24 mouse cellular contexts compared by ENCODE assay signal in genomic region chr17:73830511-73830910, GRCm38 (mm10). TPM values are rescaled to one million over a fixed set of nuclear protein-coding genes. Genes with fewer than 3 reads are reported as not detected.
DNase-seq lines count a peak whose midpoint lies in the region; ATAC-seq and TF ChIP-seq lines count a peak whose summit lies in the region.
"Had no signal": no experiment of that assay in that cellular context is flagged by ENCODE, and none has a peak within 500 bp of the region (broad histone marks: within the 10 kb centered on the region; RNA-seq: fewer than 3 reads in every experiment).

No protein-coding gene starts in this region.

- H3K9me3 ChIP-seq in kidney, embryonic 15.5 days (replicated peaks), result no peaks in the 10 kb centered on the region
- H3K9me3 ChIP-seq: embryonic facial prominence, embryonic 12.5 days; hindbrain, embryonic 10.5 days; limb, embryonic 15.5 days; liver, embryonic 15.5 days; lung, embryonic 15.5 days; midbrain, embryonic 15.5 days; neural tube, embryonic 12.5 days had no signal

- 81% methylated on average over 1 of the region's 1 CpGs for WGBS in kidney, embryonic 15.5 days

- H3K4me1 ChIP-seq in cortical plate, adult 2 months (ENCODE audit: control insufficient read depth, insufficient read depth, low read length), result peaks cover 6% of the 10 kb centered on the region
- H3K4me1 ChIP-seq in kidney, embryonic 15.5 days, result no peaks in the 10 kb centered on the region
- H3K4me1 ChIP-seq: embryonic facial prominence, embryonic 12.5 days; hindbrain, embryonic 10.5 days; limb, embryonic 15.5 days; liver, embryonic 15.5 days; lung, embryonic 15.5 days; midbrain, embryonic 15.5 days; neural tube, embryonic 12.5 days had no signal

- no peaks in the 10 kb centered on the region for H3K27me3 ChIP-seq in kidney, embryonic 15.5 days
- H3K27me3 ChIP-seq: embryonic facial prominence, embryonic 12.5 days; limb, embryonic 15.5 days; liver, embryonic 15.5 days; lung, embryonic 15.5 days; midbrain, embryonic 15.5 days; neural tube, embryonic 12.5 days had no signal

- H3K36me3 ChIP-seq in kidney, embryonic 15.5 days, result peaks cover 13% of the 10 kb centered on the region
- H3K36me3 ChIP-seq: limb, embryonic 15.5 days; liver, embryonic 15.5 days had no signal

- no peak for ATAC-seq in kidney, embryonic 15.5 days (replicated peaks; ENCODE audit: low FRiP score)
- ATAC-seq: forebrain, postnatal 0 days; intestine, postnatal 0 days; midbrain, embryonic 15.5 days had no signal

- intact Hi-C loops in left cerebral cortex, postnatal 4 days (cut with DNase I), result no loop called here

- H3K4me2 ChIP-seq in kidney, embryonic 15.5 days, result no peak overlapping the region
- H3K4me2 ChIP-seq: embryonic facial prominence, embryonic 12.5 days; heart, embryonic 11.5 days; limb, embryonic 15.5 days; liver, embryonic 15.5 days; lung, embryonic 15.5 days; midbrain, embryonic 15.5 days; neural tube, embryonic 12.5 days had no signal

- DNase-seq in left cerebral cortex, adult 18-20 months (ENCODE audit: low spot score in 2 of 2), result peak; percentile 57 to 75
- no peak for DNase-seq in left cerebral cortex, postnatal 4 days
- DNase-seq in layer of hippocampus, adult 18-20 months (ENCODE audit: low spot score in 2 of 2), result peak; percentile 75 to 84
- peak; percentile 64 to 68 for DNase-seq in layer of hippocampus, postnatal 36 days
- DNase-seq in adrenal gland, postnatal 36 days, result no peak
- no peak for DNase-seq in kidney, postnatal 14 days
- DNase-seq: adrenal gland, adult 2 months; forebrain, postnatal 0 days; gastrocnemius, postnatal 10 days; kidney, postnatal 4 days; lung, postnatal 4 days; thymus, postnatal 25 days had no signal

- H3K27ac ChIP-seq in cortical plate, adult 2 months (ENCODE audit: insufficient read depth, low read length), result 0 out of 2 replicates have a peak overlapping the region, but pooled peaks have one; percentile 58
- H3K27ac ChIP-seq in kidney, embryonic 15.5 days, result no peak overlapping the region
- H3K27ac ChIP-seq: embryonic facial prominence, embryonic 12.5 days; hindbrain, embryonic 10.5 days; limb, embryonic 15.5 days; liver, embryonic 15.5 days; lung, embryonic 15.5 days; midbrain, embryonic 15.5 days; neural tube, embryonic 12.5 days; stomach, postnatal 0 days had no signal

- no peak for TF ChIP-seq POLR2A in cortical plate, adult 2 months (IDR thresholded peaks at IDR 0.05; ENCODE audit: extremely low read depth, insufficient read depth, low read length)

- H3K4me3 ChIP-seq in cortical plate, adult 2 months (ENCODE audit: insufficient read depth, low read length), result no peak overlapping the region
- H3K4me3 ChIP-seq in kidney, embryonic 15.5 days (replicated peaks), result no peak overlapping the region
- H3K4me3 ChIP-seq: embryonic facial prominence, embryonic 12.5 days; hindbrain, embryonic 10.5 days; limb, embryonic 15.5 days; liver, embryonic 15.5 days; lung, embryonic 15.5 days; midbrain, embryonic 15.5 days; neural tube, embryonic 12.5 days had no signal

- no peak for TF ChIP-seq CTCF in cortical plate, adult 2 months (IDR thresholded peaks at IDR 0.05; ENCODE audit: extremely low read depth, insufficient read depth, low read length)

- H3K9ac ChIP-seq in kidney, embryonic 15.5 days, result no peak overlapping the region
- H3K9ac ChIP-seq: embryonic facial prominence, embryonic 12.5 days; forebrain, postnatal 0 days; limb, embryonic 15.5 days; liver, embryonic 15.5 days; lung, embryonic 15.5 days; midbrain, embryonic 15.5 days; neural tube, embryonic 12.5 days had no signal

RNA-seq across cellular contexts. Expression of gene Ehd3, which starts 26.6 kb away (rescaled TPM):
- 10 to 100 TPM; 83.7 to 88.8 TPM for total RNA-seq in left cerebral cortex, adult 18-20 months (2021)
- total RNA-seq in left cerebral cortex, postnatal 4 days (2021), result 10 to 100 TPM; 39.1 to 40.8 TPM
- 50.1 and 56.6 TPM in 2 replicates for polyA plus RNA-seq in cortical plate, adult 2 months (2012; rRNA removed)
- 100 to 1,000 TPM; 138 to 145 TPM for total RNA-seq in layer of hippocampus, adult 18-20 months (2021)
- total RNA-seq in layer of hippocampus, postnatal 36 days (2021), result 100 to 1,000 TPM; 133 to 146 TPM
- polyA plus RNA-seq in kidney, embryonic 15.5 days (2015; fragmentation: Nextera tagmentation; extraction: Ambion mirVana), result 18.2 and 21.3 TPM in 2 replicates
- total RNA-seq in adrenal gland, postnatal 36 days (2021), result 100 to 1,000 TPM in 1 of 2 experiments, 10 to 100 TPM in 1; 59.7 to 127 TPM

Comparison
In these comparisons a context has a peak if more than half of its experiments do, and no peak if none do; other contexts are left out.
1. DNase-seq: peak in left cerebral cortex, adult 18-20 months (2 of 2), layer of hippocampus, adult 18-20 months (2 of 2) and layer of hippocampus, postnatal 36 days (2 of 2); none in left cerebral cortex, postnatal 4 days (single experiment), adrenal gland, postnatal 36 days (0 of 2) and kidney, postnatal 14 days (single experiment).